Mouse (Mus musculus): Measurements from ENCODE around the gene Rdh5.

DNA sequence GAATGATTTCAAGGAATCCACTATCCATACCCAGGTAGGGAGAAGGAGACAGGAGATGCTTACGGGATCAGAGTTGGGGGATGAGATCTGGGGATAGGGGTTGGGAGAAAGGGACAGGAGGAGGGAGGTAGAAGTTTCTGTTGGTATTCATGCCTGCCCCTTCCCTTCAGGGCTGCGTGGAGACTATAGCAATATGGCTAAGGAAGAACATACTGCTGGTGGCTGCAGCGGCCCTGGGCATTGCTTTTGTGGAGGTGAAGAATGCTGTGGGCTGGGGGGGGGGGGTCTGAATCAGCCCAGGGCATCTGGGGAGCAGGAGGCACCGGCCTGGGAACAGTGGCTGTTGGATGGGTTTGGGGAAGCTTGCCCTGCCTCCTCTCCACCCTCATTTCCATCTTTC is 10.4 kb downstream of the Rdh5 start:
- TF ChIP-seq CTCF (IDR thresholded peaks at IDR 0.05; ENCODE audit: low read depth) (no peak), EP300 (IDR thresholded peaks at IDR 0.05; ENCODE audit: low read depth) (no peak)

All from heart, postnatal 0 days (tissue).